Mouse (Mus musculus) urinary bladder, adult 2 months (tissue): ENCODE data around the gene Thy1. TPM values are rescaled to one million over a fixed set of nuclear protein-coding genes. Genes with fewer than 3 reads are reported as not detected.

Source experiments
- DNase-seq: peaks from one replicate; pipeline ENCODE4 v3.0.0; 2022; ENCODE audit warnings: low spot score
- polyA plus RNA-seq: library from polyadenylated mRNA; depleted of rRNA; stranded (reverse); fragments of >200 nt; gene quantifications from 2 replicates; pipeline ENCODE4 v1.2.3, GENCODE M21; 2012

Gene Thy1
- polyA plus RNA-seq, 1 experiment, result 93.6 TPM

DNA sequence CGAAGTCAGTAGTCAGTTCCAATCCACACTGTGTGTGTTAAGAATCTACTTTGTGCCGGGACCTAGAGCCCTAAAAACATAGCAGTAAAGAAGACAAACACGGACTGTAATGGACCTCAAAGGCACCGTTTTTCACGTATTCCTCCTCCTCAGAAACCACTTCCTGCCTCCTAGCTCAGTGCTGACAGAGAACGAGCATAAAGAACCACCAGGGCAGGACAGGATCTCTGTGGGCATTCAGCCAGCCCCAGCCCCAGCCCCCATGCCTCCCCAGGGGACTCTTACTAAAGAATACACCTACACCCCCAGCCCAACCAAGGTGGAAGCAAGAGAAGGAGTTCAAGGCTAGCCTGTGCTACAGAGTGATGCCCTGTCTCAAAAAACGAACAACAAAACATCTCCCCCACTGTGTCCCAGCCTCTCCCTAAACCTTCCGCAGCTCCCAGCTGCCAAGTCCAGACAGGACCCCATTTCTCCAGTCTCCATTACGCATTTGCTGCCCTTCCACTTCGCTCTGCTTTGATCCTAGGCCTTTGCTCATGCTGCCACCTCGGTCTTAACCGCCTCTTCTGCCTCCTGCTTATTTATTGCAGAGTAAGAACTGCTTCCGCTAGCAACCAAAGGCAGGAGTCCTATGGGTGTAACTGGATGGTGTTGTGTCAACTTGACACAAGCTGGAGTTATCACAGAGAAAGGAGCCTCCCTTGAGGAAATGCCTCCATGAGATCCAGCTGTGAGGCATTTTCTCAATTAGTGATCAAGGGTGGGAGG, 9.0 kb upstream of the Thy1 start:
- DNase-seq, result no peak

- no peak for DNase-seq
Observed at GRCm38 (mm10) chr9:44037106-44037505, 6.1 kb upstream of the Thy1 start.

DNA sequence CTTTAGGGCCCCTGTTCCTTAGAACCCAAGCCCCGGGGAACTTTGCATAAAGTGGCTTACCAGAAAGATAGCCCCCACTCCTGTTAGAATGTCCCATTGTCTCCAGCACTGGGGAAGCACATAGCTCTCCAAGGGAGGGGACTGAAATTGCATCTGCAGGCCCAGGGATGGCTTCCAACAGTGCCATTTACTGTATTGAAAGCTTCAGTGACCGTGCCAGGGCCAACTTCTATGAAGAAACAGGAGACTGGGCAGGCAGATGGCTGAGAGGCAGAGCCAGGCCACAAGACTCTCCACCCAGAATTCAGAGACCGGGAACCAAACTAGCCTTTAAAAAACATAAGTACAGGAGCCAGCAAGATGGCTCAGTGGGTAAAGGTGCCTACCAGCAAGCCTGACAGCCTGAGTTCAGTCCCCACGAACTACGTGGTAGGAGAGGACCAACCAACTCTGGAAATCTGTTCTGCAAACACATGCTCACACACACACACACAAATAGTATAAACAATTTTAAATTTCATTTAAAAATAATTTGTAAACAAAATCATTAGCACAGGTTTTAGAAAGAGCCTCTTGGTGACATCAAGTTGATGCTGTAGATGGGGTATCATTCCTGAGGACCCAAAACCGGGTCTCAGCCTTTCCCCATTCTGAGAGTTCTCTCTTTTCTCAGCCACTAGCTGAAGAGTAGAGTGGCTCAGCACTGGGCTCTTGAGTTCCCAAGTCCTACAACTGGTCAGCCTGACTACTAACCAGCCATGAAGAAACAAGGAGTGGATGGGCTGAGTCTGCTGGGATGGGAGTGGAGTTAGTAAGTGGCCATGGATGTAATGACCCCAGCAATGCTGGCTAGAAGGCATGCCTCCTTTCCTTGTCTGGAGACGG, 1.4 kb upstream of the Thy1 start:
- no peak for DNase-seq

- DNase-seq, result no peak
Observed at GRCm38 (mm10) chr9:44042396-44042680, 846 bp upstream of the Thy1 start.

DNA sequence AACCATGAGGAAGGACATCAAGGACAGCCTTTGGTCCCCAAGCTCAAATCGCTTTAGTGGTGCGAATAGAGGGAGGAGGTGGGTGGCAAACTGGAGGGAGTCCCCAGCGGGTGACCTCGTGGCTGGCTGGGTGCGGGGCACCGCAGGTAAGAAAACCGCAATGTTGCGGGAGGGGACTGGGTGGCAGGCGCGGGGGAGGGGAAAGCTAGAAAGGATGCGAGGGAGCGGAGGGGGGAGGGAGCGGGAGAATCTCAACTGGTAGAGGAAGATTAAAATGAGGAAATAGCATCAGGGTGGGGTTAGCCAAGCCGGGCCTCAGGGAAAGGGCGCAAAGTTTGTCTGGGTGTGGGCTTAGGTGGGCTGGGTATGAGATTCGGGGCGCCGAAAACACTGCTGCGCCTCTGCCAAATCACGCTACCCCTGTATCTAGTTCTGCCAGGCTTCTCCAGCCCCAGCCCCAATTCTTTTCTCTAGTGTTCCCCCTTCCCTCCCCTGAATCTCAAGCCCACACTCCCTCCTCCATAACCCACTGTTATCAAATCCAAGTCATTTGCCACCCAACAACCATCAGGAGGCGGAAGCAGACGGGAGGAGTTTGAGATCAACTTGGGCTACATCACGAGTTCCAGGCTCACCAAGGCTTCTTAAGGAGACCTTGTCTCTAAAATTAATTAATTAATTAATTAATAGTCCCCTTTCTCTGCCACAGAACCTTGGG, 683 bp downstream of the Thy1 start:
- DNase-seq, result no peak

GRCm38 (mm10) chr9:44044426-44045157, 1.4 kb downstream of the Thy1 start:
- no peak for DNase-seq

DNA sequence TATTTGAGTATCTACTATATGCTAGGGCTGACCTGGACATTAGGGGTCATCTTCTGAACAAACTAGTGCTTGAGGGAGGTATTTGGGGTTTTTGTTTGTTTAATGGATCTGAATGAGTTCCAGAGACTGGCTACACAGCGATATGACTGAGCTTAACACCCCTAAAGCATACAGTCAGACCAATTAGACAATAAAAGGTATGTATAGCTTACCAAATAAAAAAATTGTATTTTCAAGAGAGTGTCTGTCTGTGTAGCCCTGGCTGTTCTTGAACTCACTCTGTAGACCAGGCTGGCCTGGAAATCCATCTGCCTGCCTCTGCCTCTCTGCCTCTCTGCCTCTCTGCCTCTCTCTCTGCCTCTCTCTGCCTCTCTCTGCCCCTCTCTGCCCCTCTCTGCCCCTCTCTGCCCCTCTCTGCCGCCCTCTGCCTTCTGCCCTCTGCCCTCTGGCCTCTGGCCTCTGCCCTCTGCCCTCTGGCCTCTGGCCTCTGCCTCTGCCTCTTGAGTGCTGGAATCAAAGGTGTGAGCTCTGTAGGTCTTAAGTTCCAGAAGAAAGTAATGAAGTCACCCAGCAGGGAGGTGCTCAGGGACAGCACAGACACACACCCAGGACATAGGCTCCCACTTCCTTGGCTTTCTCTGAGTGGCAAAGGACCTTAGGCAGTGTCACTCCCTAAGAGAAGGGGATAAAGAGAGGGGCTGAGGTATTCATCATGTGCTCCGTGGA, 2.1 kb downstream of the Thy1 start:
- DNase-seq, result no peak

- no peak for DNase-seq
Observed at GRCm38 (mm10) chr9:44045884-44046272, 2.7 kb downstream of the Thy1 start.

DNA sequence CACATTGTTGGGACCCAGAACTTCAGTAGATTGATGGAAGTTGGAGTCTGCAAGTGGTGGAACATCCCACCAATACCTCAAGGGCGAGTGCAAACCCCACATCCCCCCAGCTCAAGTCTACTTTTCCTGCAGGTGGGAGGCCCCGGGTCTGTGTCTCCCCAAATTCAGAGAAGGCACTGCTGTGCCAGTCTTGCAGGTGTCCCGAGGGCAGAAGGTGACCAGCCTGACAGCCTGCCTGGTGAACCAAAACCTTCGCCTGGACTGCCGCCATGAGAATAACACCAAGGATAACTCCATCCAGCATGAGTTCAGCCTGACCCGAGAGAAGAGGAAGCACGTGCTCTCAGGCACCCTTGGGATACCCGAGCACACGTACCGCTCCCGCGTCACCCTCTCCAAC, 3.2 kb downstream of the Thy1 start:
- no peak for DNase-seq

DNA sequence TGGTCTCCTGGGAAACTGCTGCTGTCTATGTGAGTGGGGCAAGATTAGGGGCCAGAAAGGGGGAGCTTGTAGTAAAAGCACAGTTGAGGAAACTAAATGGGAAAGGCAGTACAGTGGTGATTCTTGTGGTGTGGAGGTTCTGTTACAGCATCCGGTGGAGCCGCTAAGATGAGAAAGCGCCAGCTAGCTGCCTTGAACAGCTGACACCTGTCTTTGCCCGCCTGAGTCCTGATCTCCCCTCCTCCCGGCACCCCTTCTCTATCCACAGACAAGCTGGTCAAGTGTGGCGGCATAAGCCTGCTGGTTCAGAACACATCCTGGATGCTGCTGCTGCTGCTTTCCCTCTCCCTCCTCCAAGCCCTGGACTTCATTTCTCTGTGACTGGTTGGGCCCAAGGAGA, 3.9 kb downstream of the Thy1 start:
- DNase-seq, result no peak

DNA sequence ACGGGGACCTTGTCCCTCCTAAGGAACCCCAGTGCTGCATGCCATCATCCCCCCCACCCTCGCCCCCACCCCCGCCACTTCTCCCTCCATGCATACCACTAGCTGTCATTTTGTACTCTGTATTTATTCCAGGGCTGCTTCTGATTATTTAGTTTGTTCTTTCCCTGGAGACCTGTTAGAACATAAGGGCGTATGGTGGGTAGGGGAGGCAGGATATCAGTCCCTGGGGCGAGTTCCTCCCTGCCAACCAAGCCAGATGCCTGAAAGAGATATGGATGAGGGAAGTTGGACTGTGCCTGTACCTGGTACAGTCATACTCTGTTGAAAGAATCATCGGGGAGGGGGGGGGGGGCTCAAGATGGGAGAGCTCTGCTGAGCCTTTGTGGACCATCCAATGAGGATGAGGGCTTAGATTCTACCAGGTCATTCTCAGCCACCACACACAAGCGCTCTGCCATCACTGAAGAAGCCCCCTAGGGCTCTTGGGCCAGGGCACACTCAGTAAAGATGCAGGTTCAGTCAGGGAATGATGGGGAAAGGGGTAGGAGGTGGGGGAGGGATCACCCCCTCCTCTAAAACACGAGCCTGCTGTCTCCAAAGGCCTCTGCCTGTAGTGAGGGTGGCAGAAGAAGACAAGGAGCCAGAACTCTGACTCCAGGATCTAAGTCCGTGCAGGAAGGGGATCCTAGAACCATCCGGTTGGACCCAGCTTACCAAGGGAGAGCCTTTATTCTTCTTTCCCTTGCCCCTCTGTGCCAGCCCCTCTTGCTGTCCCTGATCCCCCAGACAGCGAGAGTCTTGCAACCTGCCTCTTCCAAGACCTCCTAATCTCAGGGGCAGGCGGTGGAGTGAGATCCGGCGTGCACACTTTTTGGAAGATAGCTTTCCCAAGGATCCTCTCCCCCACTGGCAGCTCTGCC, 4.6 kb downstream of the Thy1 start:
- no peak for DNase-seq

DNA sequence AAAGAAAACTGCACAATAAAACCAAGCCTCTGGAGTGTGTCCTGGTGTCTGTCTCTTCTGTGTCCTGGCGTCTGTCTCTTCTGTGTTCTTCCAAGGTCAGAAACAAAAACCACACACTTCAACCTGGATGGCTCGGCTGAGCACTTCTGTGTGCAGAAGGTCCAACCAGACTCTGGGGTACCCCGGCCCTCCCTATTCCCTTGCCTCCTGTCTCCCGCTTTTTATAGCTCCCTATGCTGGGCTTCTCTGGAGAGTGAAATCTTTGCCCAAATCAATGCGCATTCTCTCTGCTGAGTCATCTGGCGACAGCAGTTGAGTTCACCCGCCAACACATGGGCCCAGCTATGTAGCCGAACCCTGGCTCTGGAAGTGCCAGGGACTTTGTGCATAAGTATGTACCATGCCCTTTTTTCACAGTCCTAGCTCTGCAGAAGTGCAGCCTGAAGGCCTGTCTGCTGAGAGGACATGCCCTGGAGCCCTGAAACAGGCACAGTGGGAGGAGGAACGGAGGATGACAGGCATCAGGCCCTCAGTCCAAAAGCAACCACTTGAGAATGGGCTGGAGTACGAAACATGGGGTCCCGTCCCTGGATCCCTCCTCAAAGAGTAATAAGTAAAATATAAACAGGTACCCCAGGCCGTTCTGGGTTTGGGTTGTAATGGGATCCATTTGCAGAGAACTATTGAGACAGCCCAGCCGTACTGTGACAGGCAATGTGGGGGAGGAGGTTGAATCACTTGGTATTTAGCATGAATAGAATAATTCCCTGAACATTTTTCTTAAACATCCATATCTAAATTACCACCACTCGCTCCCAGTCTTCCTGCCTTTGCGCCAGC, 5.6 kb downstream of the Thy1 start:
- DNase-seq, result no peak

GRCm38 (mm10) chr9:44049381-44050165, 6.4 kb downstream of the Thy1 start:
- DNase-seq, result no peak

- no peak for DNase-seq
Observed at GRCm38 (mm10) chr9:44052855-44053254, 9.7 kb downstream of the Thy1 start.

- no peak for DNase-seq
Observed at GRCm38 (mm10) chr9:44053936-44054335, 10.8 kb downstream of the Thy1 start.

GRCm38 (mm10) chr9:44058606-44059005, 15.4 kb downstream of the Thy1 start:
- no peak for DNase-seq

- no peak for DNase-seq
Observed at GRCm38 (mm10) chr9:44065177-44065576, 22.0 kb downstream of the Thy1 start.

DNA sequence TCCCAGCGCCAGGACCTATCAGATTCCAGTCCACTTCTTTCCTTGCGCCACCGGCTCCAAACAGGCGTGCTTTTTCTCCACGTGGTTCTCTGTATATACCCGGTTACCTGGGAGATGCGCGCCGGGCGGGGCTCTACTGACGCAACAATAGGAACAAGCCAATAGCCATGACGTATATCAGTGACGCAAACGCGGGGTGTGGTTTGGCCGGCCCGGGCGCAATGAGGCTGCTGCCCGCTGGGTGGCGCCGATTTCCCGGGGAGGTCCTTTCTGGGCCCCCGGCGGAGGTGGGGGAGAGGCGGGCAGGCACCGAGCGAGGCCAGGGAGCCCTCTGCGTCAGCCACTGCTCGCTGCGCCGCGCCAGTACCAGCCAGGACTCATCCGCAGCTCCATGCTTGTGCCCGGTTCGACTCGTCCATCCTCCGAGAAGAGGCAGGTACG, 23.6 kb downstream of the Thy1 start, which contains the start of gene Usp2:
TSS of gene Usp2 (plus strand) at position 237 of the 441 bp plus-strand sequence.
- peak; percentile 99 for DNase-seq
